Mouse (Mus musculus): ENCODE results near the gene Rad51b. TPM values are rescaled to one million over a fixed set of nuclear protein-coding genes. Genes with fewer than 3 reads are reported as not detected.
A peak's percentile ranks its signal among the peaks of the same experiment; 100 is the strongest.

Gene Rad51b
- total and polyA plus RNA-seq, 2 experiments from 2014 or later, result 1.4 to 1.8 TPM

- no peak overlapping the region for H3K4me2 ChIP-seq (ENCODE audit: low read depth, low read length)
- no peak overlapping the region for H3K4me3 ChIP-seq (ENCODE audit: low read depth, low read length)
- H3K9me3 ChIP-seq (replicated peaks; ENCODE audit: control insufficient read depth, low read length), result no peaks in the 10 kb centered on the region
- WGBS, result 58% methylated on average over 6 of the region's 6 CpGs
- ATAC-seq (ENCODE audit: insufficient read depth, low read depth) (no peak), DNase-seq (ENCODE audit: low spot score) (no peak)
- H3K27ac ChIP-seq (ENCODE audit: low read depth), result no peak overlapping the region
- H3K4me1 ChIP-seq (ENCODE audit: control insufficient read depth, insufficient read depth), result no peaks in the 10 kb centered on the region
- no peaks in the 10 kb centered on the region for H3K27me3 ChIP-seq (ENCODE audit: control insufficient read depth, insufficient read depth, low read length)
- no peaks in the 10 kb centered on the region for H3K36me3 ChIP-seq (replicated peaks; ENCODE audit: control insufficient read depth, insufficient read depth, low read length)
- H3K9ac ChIP-seq (replicated peaks; ENCODE audit: low read depth, low read length), result no peak overlapping the region
- no peak for TF ChIP-seq EP300 (IDR thresholded peaks at IDR 0.05; ENCODE audit: low read depth)
- TF ChIP-seq CTCF (IDR thresholded peaks at IDR 0.05; ENCODE audit: low read depth), result no peak
Observed at GRCm38 (mm10) chr12:79442836-79443390, 145.8 kb downstream of the Rad51b start.

GRCm38 (mm10) chr12:79444646-79445045, 147.6 kb downstream of the Rad51b start:
- DNase-seq (ENCODE audit: low spot score), result no peak
- no peaks in the 10 kb centered on the region for H3K36me3 ChIP-seq (replicated peaks; ENCODE audit: control insufficient read depth, insufficient read depth, low read length)
- H3K9ac ChIP-seq (replicated peaks; ENCODE audit: low read depth, low read length), result no peak overlapping the region
- H3K4me2 ChIP-seq (ENCODE audit: low read depth, low read length), result no peak overlapping the region
- no peaks in the 10 kb centered on the region for H3K9me3 ChIP-seq (replicated peaks; ENCODE audit: control insufficient read depth, low read length)
- H3K4me1 ChIP-seq (ENCODE audit: control insufficient read depth, insufficient read depth), result no peaks in the 10 kb centered on the region
- TF ChIP-seq EP300 (IDR thresholded peaks at IDR 0.05; ENCODE audit: low read depth) (no peak), CTCF (IDR thresholded peaks at IDR 0.05; ENCODE audit: low read depth) (no peak)
- ATAC-seq (ENCODE audit: insufficient read depth, low read depth), result no peak
- no peak overlapping the region for H3K4me3 ChIP-seq (ENCODE audit: low read depth, low read length)
- WGBS, result 67% methylated on average over 2 of the region's 2 CpGs
- H3K27ac ChIP-seq (ENCODE audit: low read depth), result no peak overlapping the region
- H3K27me3 ChIP-seq (ENCODE audit: control insufficient read depth, insufficient read depth, low read length), result no peaks in the 10 kb centered on the region

DNA sequence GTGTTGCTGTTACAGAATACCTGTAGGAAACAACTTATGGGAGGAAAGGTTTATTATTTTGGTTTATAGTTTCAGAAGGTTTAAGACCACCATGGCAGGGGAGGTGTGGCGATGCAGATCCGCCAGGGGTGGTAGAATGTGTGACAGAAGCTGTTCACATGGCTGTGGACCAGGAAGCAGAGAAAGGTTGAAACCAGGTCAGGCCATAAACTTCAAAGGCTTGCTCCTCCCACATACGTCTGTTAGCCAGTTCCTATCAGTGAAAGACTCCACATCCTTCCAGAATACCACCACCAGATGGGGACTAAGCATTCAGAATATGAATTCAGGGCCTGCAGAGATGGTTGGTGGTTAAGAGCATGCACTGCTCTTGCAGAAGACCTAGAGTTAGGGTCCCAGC, 150.0 kb downstream of the Rad51b start:
- no peak overlapping the region for H3K9ac ChIP-seq (replicated peaks; ENCODE audit: low read depth, low read length)
- H3K27ac ChIP-seq (ENCODE audit: low read depth), result no peak overlapping the region
- TF ChIP-seq CTCF (IDR thresholded peaks at IDR 0.05; ENCODE audit: low read depth), result no peak
- no peak for TF ChIP-seq EP300 (IDR thresholded peaks at IDR 0.05; ENCODE audit: low read depth)
- no peaks in the 10 kb centered on the region for H3K36me3 ChIP-seq (replicated peaks; ENCODE audit: control insufficient read depth, insufficient read depth, low read length)
- DNase-seq (ENCODE audit: low spot score) (no peak), ATAC-seq (ENCODE audit: insufficient read depth, low read depth) (no peak)
- H3K4me1 ChIP-seq (ENCODE audit: control insufficient read depth, insufficient read depth), result no peaks in the 10 kb centered on the region
- H3K4me2 ChIP-seq (ENCODE audit: low read depth, low read length), result no peak overlapping the region
- H3K9me3 ChIP-seq (replicated peaks; ENCODE audit: control insufficient read depth, low read length), result no peaks in the 10 kb centered on the region
- no peak overlapping the region for H3K4me3 ChIP-seq (ENCODE audit: low read depth, low read length)
- no peaks in the 10 kb centered on the region for H3K27me3 ChIP-seq (ENCODE audit: control insufficient read depth, insufficient read depth, low read length)
- 76% methylated on average over 3 of the region's 3 CpGs for WGBS

DNA sequence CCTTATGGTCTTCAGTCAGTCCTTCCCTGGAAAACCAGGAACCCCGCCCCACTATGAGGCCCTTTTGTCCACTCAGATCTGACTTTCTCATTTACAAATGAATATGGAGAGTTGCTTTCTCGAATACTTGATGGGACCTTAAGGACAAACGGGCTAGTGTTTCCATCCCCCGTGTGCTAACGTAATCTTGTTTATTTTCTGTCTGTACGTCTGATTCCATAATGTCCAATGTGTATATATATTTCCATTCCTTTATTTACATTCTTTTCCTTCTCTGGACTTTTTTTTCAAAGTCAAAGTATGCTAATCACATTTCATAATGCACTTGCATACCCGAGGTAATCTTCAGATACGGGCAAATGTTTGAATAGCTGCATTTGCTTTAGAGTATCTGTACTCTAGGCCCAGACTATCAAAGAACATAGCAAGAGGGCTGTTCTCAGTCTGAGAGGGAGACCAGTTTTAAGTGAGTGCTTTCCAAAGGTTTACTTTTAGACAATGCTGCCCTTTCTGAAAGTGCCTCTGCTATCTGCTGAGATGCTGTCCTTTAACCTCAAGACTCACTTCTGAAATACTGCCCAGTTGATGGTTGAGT, 152.8 kb downstream of the Rad51b start:
- no peak overlapping the region for H3K27ac ChIP-seq (ENCODE audit: low read depth)
- DNase-seq (ENCODE audit: low spot score), result no peak
- 87% methylated on average over 8 of the region's 8 CpGs for WGBS
- no peak overlapping the region for H3K4me3 ChIP-seq (ENCODE audit: low read depth, low read length)
- no peak for ATAC-seq (ENCODE audit: insufficient read depth, low read depth)
- H3K9me3 ChIP-seq (replicated peaks; ENCODE audit: control insufficient read depth, low read length), result no peaks in the 10 kb centered on the region
- no peak overlapping the region for H3K4me2 ChIP-seq (ENCODE audit: low read depth, low read length)
- no peak for TF ChIP-seq CTCF (IDR thresholded peaks at IDR 0.05; ENCODE audit: low read depth)
- TF ChIP-seq EP300 (IDR thresholded peaks at IDR 0.05; ENCODE audit: low read depth), result no peak
- no peaks in the 10 kb centered on the region for H3K36me3 ChIP-seq (replicated peaks; ENCODE audit: control insufficient read depth, insufficient read depth, low read length)
- no peak overlapping the region for H3K9ac ChIP-seq (replicated peaks; ENCODE audit: low read depth, low read length)
- no peaks in the 10 kb centered on the region for H3K4me1 ChIP-seq (ENCODE audit: control insufficient read depth, insufficient read depth)
- H3K27me3 ChIP-seq (ENCODE audit: control insufficient read depth, insufficient read depth, low read length), result no peaks in the 10 kb centered on the region

DNA sequence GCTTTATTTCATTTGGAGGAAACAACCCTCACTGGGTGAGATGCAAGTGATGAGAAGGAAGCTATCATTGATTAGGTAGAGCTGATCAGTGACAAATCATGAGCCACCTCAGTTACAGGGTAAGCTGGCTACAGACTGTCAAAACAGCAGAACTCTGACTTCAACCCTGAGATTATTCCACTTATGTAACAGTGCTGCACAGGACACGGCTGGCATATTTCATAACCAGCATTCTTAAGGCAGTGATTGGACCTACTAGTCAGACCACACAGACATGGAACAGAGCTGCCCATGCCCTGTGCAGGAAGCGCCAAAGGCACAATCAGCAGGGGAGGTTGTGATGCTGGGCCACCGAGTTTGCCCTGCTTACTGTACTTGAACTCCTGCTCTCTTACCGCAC, 155.8 kb downstream of the Rad51b start:
- TF ChIP-seq EP300 (IDR thresholded peaks at IDR 0.05; ENCODE audit: low read depth) (no peak), CTCF (IDR thresholded peaks at IDR 0.05; ENCODE audit: low read depth) (no peak)
- H3K27me3 ChIP-seq (ENCODE audit: control insufficient read depth, insufficient read depth, low read length), result no peaks in the 10 kb centered on the region
- H3K9me3 ChIP-seq (replicated peaks; ENCODE audit: control insufficient read depth, low read length), result no peaks in the 10 kb centered on the region
- no peak overlapping the region for H3K4me2 ChIP-seq (ENCODE audit: low read depth, low read length)
- no peaks in the 10 kb centered on the region for H3K4me1 ChIP-seq (ENCODE audit: control insufficient read depth, insufficient read depth)
- ATAC-seq (ENCODE audit: insufficient read depth, low read depth), result peak; percentile 51; the same call in 1 of the 2 replicates
- no peak for DNase-seq (ENCODE audit: low spot score)
- no peak overlapping the region for H3K27ac ChIP-seq (ENCODE audit: low read depth)
- no peak overlapping the region for H3K4me3 ChIP-seq (ENCODE audit: low read depth, low read length)
- no peaks in the 10 kb centered on the region for H3K36me3 ChIP-seq (replicated peaks; ENCODE audit: control insufficient read depth, insufficient read depth, low read length)
- no peak overlapping the region for H3K9ac ChIP-seq (replicated peaks; ENCODE audit: low read depth, low read length)
- WGBS, result 56% methylated on average over 4 of the region's 4 CpGs

DNA sequence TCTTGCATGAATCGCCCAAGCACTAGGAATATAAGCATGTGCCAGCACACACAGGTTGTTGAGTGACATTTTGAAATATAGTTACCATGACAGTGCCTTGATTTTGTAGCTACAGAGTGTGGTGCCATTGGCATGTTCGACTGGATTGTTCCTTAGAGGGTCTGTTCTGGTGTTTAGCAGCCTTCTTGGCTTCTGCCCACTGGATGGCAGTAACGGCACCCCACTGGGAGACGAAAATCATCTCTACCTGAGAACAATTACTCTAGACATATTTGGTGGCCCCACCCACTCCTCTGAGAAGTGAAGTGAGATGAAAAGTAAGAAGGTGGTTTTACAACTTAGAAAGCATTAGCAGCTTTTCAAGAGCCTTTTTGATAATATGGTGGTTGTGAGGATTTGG, 156.9 kb downstream of the Rad51b start:
- Histone ChIP-seq H3K4me3 (ENCODE audit: low read depth, low read length) (no peak overlapping the region), H3K4me2 (ENCODE audit: low read depth, low read length) (no peak overlapping the region), H3K27me3 (ENCODE audit: control insufficient read depth, insufficient read depth, low read length) (no peaks in the 10 kb centered on the region), H3K27ac (ENCODE audit: low read depth) (no peak overlapping the region), H3K9me3 (replicated peaks; ENCODE audit: control insufficient read depth, low read length) (no peaks in the 10 kb centered on the region), H3K9ac (replicated peaks; ENCODE audit: low read depth, low read length) (no peak overlapping the region), H3K36me3 (replicated peaks; ENCODE audit: control insufficient read depth, insufficient read depth, low read length) (no peaks in the 10 kb centered on the region), H3K4me1 (ENCODE audit: control insufficient read depth, insufficient read depth) (no peaks in the 10 kb centered on the region)
- 79% methylated on average over 4 of the region's 4 CpGs for WGBS
- DNase-seq (ENCODE audit: low spot score) (no peak), ATAC-seq (ENCODE audit: insufficient read depth, low read depth) (no peak)
- TF ChIP-seq CTCF (IDR thresholded peaks at IDR 0.05; ENCODE audit: low read depth) (peak; percentile 38), EP300 (IDR thresholded peaks at IDR 0.05; ENCODE audit: low read depth) (no peak)
